Mouse (Mus musculus) embryonic facial prominence, embryonic 15.5 days (tissue): ENCODE measurements around the gene Kng1. TPM values are rescaled to one million over a fixed set of nuclear protein-coding genes. Genes with fewer than 3 reads are reported as not detected.
"Not testable (repeated sequence)": the region's sequence is repeated elsewhere in the genome, so short reads cannot be mapped to it uniquely, and the experiment has no call there.

Source experiments
- ATAC-seq: fragments of 200-750 bp; cut with Nextera tagmentation; 2 replicates; pipeline ENCODE4 v1.8.0; 2017; ENCODE audit warnings: low read depth, moderate TSS enrichment; ENCODE audit not compliant: insufficient number of reproducible peaks, low FRiP score, low TSS enrichment
- H3K27ac ChIP-seq: fragments of 300-500 bp; sonication (generic); replicated peaks from 2 replicates; pipeline ENCODE4 v1.5.1; 2015; ENCODE audit warnings: mild to moderate bottlenecking, inconsistent platforms
- H3K27me3 ChIP-seq: fragments of 300-500 bp; sonication (generic); 2 replicates; pipeline ENCODE4 v1.6.1; 2015; ENCODE audit warnings: inconsistent platforms
- H3K36me3 ChIP-seq: fragments of 300-500 bp; sonication (generic); 2 replicates; pipeline ENCODE4 v1.6.1; 2015; ENCODE audit warnings: mild to moderate bottlenecking, inconsistent platforms
- H3K4me1 ChIP-seq: fragments of 300-500 bp; sonication (generic); 2 replicates; pipeline ENCODE4 v1.6.1; 2015; ENCODE audit warnings: inconsistent platforms
- H3K4me2 ChIP-seq: fragments of 300-500 bp; sonication (generic); replicated peaks from 2 replicates; pipeline ENCODE4 v1.6.1; 2015; ENCODE audit warnings: mild to moderate bottlenecking, inconsistent platforms
- H3K4me3 ChIP-seq: fragments of 300-500 bp; sonication (generic); replicated peaks from 2 replicates; pipeline ENCODE4 v1.5.1; 2015; ENCODE audit warnings: mild to moderate bottlenecking, inconsistent platforms
- H3K9ac ChIP-seq: fragments of 300-500 bp; sonication (generic); 2 replicates; pipeline ENCODE4 v1.6.1; 2015; ENCODE audit warnings: inconsistent platforms
- H3K9me3 ChIP-seq: fragments of 300-500 bp; sonication (generic); replicated peaks from 2 replicates; pipeline ENCODE4 v1.6.1; 2016; ENCODE audit warnings: inconsistent platforms
- WGBS: fragments of 180-500 bp; shearing (Covaris S2); methylation state at CpG from one replicate; pipeline ENCODE4 v1.1.7; 2015; 5-methylcytosine and 5-hydroxymethylcytosine counted together
- polyA plus RNA-seq: library from polyadenylated mRNA; unstranded; fragments of >200 nt; fragmentation: Nextera tagmentation; extraction: Ambion mirVana; gene quantifications from 2 replicates; pipeline ENCODE4 v1.2.1, GENCODE M21; 2015

Gene Kng1
- polyA plus RNA-seq, 1 experiment from 2014 or later: 0.17 TPM

DNA sequence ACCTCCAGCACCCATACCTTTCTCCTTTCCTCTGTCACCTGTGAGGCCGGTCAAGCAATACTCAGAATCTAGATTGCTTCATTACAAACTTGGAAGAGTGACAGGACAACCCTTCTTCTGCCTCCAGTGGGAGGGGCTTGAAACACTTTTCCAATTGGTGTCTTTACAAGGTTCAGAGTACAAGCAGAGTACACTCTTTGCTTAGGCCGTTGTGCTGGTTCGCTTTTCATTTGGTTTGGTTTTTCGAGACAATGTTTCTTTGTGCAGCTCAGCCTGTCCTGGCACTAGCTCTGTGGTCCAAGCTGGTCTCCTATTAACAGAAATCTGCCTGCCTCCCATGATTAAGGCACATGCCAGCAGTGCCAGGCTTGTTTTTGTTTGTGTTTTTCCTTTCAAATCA, 18.4 kb upstream of the Kng1 start:
- Histone ChIP-seq H3K4me1 (no peaks in the 10 kb centered on the region), H3K4me2 (no peak overlapping the region), H3K9ac (no peak overlapping the region), H3K9me3 (no peaks in the 10 kb centered on the region), H3K27me3 (no peaks in the 10 kb centered on the region), H3K36me3 (no peaks in the 10 kb centered on the region), H3K4me3 (no peak overlapping the region), H3K27ac (no peak overlapping the region)
- WGBS: 87% methylated on average over 4 of the region's 4 CpGs
- no peak for ATAC-seq

DNA sequence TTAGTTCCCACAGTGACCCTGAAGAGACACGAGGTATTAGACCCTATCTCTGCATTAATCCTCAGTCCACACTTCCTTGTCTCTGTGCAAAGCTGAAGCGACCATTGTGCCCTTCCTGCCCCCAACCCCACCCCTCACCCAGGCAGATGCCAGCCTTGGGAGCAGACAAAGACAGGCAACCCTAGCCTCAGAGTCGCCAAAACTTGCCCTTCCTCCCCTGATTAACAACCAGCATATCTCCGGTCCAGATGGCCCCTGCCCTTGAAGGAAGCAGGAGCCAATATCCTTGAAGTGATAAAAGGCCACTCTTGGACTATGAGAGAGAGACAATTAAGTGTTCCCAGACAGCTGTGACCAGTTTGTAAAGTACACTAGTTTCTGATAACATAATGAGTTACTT, 16.8 kb upstream of the Kng1 start:
- no peaks in the 10 kb centered on the region for H3K36me3 ChIP-seq
- no peak for ATAC-seq
- H3K4me1 ChIP-seq: no peaks in the 10 kb centered on the region
- H3K9ac ChIP-seq: no peak overlapping the region
- H3K9me3 ChIP-seq: no peaks in the 10 kb centered on the region
- WGBS: 25% methylated on average over 4 of the region's 4 CpGs
- no peaks in the 10 kb centered on the region for H3K27me3 ChIP-seq
- no peak overlapping the region for H3K4me3 ChIP-seq
- no peak overlapping the region for H3K4me2 ChIP-seq
- H3K27ac ChIP-seq: no peak overlapping the region

DNA sequence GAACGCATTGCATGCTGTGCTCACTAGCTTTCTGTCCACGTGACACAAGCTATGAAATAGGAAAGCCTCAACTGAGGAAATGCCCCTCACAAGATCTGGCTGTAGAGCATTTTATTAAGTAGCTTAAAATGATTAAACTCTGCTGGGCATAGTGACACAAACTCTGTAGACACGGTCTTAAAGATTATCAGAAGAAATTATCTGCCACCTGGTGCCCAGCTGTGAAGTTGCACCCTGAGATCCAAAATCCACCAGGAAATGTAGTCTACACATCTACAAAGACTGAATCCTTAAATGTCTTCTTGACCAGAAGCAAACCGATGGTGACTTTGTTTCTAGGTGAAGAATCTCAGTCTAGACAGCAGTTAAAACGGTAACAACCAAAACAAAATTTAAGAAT, 11.3 kb upstream of the Kng1 start:
- Histone ChIP-seq H3K9ac (no peak overlapping the region), H3K4me2 (no peak overlapping the region), H3K27ac (no peak overlapping the region), H3K4me1 (no peaks in the 10 kb centered on the region), H3K9me3 (no peaks in the 10 kb centered on the region), H3K36me3 (no peaks in the 10 kb centered on the region), H3K27me3 (no peaks in the 10 kb centered on the region), H3K4me3 (no peak overlapping the region)
- 62% methylated on average over 5 of the region's 5 CpGs for WGBS
- ATAC-seq: no peak

DNA sequence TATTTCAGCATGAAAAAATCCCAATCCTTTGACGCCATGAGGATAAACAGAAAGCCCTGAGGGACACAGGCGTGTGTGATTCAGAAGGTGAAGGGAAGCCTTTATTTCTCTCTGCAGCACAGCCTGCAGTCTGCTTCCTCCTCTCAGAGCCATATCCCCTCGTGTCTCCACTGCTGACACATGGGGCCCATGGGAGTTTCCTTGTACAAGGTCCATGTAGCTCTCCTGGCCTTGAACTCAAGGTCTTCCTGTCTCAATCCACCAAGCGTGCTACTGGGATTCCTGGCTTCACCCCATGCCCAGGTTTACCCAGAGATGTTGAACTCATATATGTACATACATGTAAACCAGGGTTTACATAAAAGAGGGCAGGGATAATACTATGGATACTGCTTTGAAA, 2.0 kb downstream of the Kng1 start:
- not testable (repeated sequence) for H3K27me3 ChIP-seq, H3K27ac ChIP-seq

DNA sequence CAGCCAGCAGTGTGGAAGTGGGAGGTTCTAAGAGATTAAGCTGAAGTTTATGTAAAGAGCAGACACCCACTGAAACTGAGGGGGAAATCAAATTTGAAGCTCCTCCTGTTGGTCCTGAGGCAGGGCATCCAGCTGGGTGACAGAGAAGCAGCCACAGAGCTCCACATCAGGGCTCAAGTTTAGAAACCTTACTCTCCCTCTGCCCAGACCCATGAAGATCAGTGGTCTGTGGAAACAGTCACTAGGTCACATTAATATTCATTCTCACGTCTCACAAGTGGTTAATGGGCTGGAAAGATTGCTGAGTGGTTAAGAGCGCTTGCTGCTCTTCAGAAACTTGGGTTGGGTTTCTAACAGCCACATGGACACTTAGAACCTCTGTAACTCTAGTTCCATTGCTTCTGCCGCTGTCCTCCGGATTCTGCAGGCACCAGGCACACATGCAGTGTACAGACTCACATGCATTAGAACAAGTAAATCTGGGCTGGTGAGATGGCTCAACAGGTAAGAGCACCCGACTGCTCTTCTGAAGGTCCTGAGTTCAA, 3.2 kb downstream of the Kng1 start:
- not testable (repeated sequence) for H3K9ac ChIP-seq, H3K27me3 ChIP-seq, H3K36me3 ChIP-seq, H3K9me3 ChIP-seq, H3K4me1 ChIP-seq, ATAC-seq, H3K4me3 ChIP-seq, H3K27ac ChIP-seq, H3K4me2 ChIP-seq
- 85% methylated on average over 5 of the region's 5 CpGs for WGBS

More for the DNA sequence above, 2.0 kb downstream of the Kng1 start:
- not testable (repeated sequence) for H3K9ac ChIP-seq, ATAC-seq, H3K9me3 ChIP-seq, H3K4me1 ChIP-seq, H3K4me2 ChIP-seq, H3K36me3 ChIP-seq, H3K4me3 ChIP-seq
- WGBS: 51% methylated on average over 4 of the region's 4 CpGs

DNA sequence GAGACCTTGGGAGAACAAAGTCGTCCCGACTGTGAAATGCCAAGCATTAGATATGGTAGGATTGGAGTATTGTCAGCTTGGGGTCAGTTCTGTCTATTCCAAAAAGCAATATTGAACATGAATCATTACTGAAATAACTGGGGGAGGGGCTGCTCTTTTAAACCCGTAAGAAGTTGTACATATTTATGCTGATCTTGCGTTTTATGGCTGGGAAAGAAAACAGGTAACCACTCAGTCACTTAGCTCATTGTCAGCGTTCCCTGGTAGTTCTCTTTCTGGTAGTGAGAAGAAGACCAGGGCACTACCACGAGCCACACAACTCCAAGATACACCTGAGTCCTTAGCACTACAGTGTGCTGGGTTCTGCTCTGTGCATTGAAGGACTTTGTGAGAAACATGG, 19.9 kb downstream of the Kng1 start:
- H3K27ac ChIP-seq, H3K9ac ChIP-seq, H3K4me1 ChIP-seq, ATAC-seq, H3K4me3 ChIP-seq, H3K9me3 ChIP-seq, H3K4me2 ChIP-seq, H3K36me3 ChIP-seq, H3K27me3 ChIP-seq: not testable (repeated sequence)
- WGBS: 78% methylated on average over 6 of the region's 6 CpGs

DNA sequence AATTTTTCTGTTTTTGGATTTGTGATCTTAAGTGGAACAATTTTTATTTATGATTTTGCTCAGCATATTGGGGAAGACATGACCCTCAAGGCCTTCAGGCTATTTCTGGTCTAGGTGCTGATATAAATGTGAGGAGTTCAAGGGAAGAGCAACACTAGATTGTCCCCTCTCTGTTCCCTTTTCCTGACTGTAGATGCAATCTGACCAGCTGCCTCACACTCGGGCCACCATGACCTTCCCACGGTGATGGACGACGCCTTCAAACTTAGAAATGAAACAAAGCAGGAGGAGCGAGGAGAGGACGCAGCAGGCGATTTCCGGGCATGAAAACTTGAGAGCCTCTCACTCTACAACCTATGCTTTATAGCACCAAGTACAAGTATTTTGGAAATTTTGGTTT, 29.5 kb downstream of the Kng1 start:
- WGBS: 80% methylated on average over 8 of the region's 8 CpGs

DNA sequence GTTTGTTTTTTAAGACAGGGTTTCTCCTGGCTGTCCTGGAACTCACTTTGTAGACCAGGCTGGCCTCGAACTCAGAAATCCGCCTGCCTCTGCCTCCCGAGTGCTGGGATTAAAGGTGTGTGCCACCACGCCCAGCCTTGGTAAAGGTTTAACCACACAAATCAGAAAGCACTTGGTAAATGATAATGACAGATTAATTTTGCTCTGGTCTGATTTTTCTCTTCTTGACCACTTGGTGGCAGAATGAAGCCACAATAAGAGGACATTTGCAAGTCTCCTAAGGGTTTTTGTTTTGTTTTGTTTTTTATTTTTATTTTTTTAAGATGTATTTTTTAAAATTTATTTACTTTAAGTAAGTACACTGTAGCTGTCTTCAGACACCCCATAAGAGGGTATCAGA, 30.0 kb downstream of the Kng1 start:
- H3K4me3 ChIP-seq, H3K4me1 ChIP-seq, H3K36me3 ChIP-seq, H3K27ac ChIP-seq, H3K27me3 ChIP-seq, H3K9ac ChIP-seq, H3K9me3 ChIP-seq, ATAC-seq, H3K4me2 ChIP-seq: not testable (repeated sequence)
- WGBS: 48% methylated on average over 4 of the region's 4 CpGs

More for the DNA sequence above, 29.5 kb downstream of the Kng1 start:
- H3K27ac ChIP-seq, H3K4me2 ChIP-seq, H3K4me1 ChIP-seq, H3K9ac ChIP-seq, H3K36me3 ChIP-seq, H3K4me3 ChIP-seq, ATAC-seq, H3K9me3 ChIP-seq, H3K27me3 ChIP-seq: not testable (repeated sequence)

DNA sequence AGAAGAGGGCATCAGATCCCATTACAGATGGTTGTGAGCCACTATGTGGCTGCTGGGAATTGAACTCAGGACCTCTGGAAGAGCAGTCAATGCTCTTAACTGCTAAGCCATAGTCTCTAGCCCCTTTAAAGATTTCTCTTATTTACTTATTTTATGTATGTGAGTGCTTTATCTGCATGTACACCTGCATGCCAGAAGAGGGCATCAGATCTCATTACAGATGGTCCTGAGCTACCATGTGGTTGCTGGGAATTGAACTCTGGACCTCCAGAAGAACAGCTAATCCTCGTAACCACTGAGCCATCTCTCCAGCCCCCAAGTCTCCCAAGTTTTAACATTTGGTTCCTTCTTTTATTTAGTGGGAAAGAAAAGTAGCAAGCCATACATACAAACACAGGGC, 30.8 kb downstream of the Kng1 start:
- 89% methylated on average over 1 of the region's 1 CpGs for WGBS
- not testable (repeated sequence) for H3K4me3 ChIP-seq, H3K4me2 ChIP-seq, H3K27me3 ChIP-seq, ATAC-seq, H3K4me1 ChIP-seq, H3K27ac ChIP-seq, H3K9ac ChIP-seq, H3K9me3 ChIP-seq, H3K36me3 ChIP-seq

DNA sequence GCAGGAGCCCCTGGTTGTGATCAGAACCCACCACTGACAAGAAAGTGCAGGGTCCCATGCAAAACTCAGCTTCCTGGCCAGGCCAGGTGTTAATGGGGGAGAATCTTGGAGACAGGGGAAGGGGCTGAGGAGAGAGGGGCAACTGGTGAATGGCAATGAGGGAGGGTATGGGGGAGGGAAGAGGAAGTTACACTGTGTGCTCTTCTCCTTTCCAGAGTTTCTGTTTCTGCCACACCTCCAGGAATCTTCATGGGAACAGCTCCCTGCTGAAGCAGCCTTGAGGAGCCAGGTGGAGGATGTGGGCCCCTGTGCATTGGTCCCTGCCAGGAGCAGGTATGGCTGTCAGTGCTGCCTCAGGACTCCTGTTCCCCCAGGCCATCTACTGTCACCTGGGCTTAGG, 33.7 kb downstream of the Kng1 start:
- not testable (repeated sequence) for H3K9me3 ChIP-seq

DNA sequence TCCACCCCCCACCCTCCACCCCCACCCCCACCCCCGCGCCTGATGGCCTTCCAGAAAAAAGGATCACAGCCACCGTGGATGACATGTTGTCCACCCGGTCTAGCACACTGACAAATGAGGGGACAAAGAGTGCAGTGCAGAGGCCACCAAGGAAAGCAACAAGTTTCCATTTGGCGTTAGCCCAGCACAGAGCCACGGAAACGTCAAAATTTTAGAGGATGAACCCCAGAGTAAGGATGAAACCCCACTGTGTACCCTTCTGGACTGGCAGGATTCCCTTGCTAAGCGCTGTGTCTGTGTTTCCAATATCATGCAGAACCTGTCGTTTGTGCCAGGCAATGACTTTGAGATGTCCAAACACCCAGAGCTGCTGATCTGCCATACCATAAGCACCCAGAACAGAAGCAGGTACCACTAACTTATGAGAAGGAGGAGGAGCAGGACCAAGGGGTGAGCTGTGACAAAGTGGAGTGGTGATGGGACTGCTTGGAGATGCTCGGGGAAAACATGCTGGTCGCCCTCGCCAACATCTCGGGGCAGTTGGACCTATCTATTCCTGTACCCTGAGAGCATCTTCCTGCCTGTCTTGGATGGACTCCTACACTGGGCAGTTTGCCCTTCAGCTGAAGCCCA, 35.8 kb downstream of the Kng1 start:
- Histone ChIP-seq H3K4me3 (no peak overlapping the region), H3K4me2 (no peak overlapping the region), H3K36me3 (no peaks in the 10 kb centered on the region), H3K9ac (no peak overlapping the region), H3K27me3 (no peaks in the 10 kb centered on the region), H3K4me1 (no peaks in the 10 kb centered on the region), H3K9me3 (no peaks in the 10 kb centered on the region), H3K27ac (no peak overlapping the region)
- ATAC-seq: no peak
- WGBS: 77% methylated on average over 13 of the region's 13 CpGs

More for the DNA sequence above, 33.7 kb downstream of the Kng1 start:
- H3K27me3 ChIP-seq, H3K27ac ChIP-seq, H3K4me3 ChIP-seq, H3K4me1 ChIP-seq, H3K4me2 ChIP-seq, H3K36me3 ChIP-seq, ATAC-seq, H3K9ac ChIP-seq: not testable (repeated sequence)

DNA sequence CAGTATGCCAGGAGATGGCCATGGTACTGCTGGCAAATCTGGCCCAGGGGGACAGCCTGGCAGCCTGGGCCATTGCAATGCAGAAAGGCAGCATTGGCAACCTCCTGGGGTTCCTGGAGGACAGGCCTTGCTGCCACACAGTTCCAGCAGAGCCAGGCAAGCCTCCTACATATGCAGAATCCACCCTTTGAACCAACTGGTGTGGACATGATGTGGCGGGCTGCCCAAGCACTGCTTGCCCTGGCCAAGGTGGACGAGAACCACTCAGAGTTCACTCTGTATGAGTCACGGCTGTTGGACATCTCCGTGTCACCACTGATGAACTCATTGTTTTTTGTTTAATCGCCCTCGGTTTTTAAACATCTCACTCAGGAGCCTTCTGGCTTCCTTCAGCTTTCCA, 36.5 kb downstream of the Kng1 start:
- no peaks in the 10 kb centered on the region for H3K27me3 ChIP-seq
- H3K4me2 ChIP-seq: no peak overlapping the region
- no peaks in the 10 kb centered on the region for H3K36me3 ChIP-seq
- H3K4me1 ChIP-seq: no peaks in the 10 kb centered on the region
- H3K9me3 ChIP-seq: no peaks in the 10 kb centered on the region
- no peak overlapping the region for H3K4me3 ChIP-seq
- no peak overlapping the region for H3K9ac ChIP-seq
- no peak overlapping the region for H3K27ac ChIP-seq
- ATAC-seq: no peak
- WGBS: 93% methylated on average over 6 of the region's 6 CpGs
